Mouse (Mus musculus): ENCODE results near the gene Kcnj2. TPM values are rescaled to one million over a fixed set of nuclear protein-coding genes. Genes with fewer than 3 reads are reported as not detected.

Kcnj2 gene
- polyA plus RNA-seq (2014; fragmentation: Nextera tagmentation; extraction: Ambion mirVana): 1.2 and 1.4 TPM in 2 replicates

- 2% methylated on average over 18 of the region's 28 CpGs for WGBS
- Histone ChIP-seq H3K9me3 (ENCODE audit: control insufficient read depth, low read length) (no peaks in the 10 kb centered on the region), H3K27me3 (replicated peaks; ENCODE audit: control insufficient read depth, insufficient read depth, low read length) (no peaks in the 10 kb centered on the region), H3K27ac (replicated peaks; ENCODE audit: low read depth, low read length) (peak within 1 kb of the TSS; percentile 67), H3K36me3 (ENCODE audit: control insufficient read depth, insufficient read depth, low read length) (no peaks in the 10 kb centered on the region), H3K4me3 (ENCODE audit: low read depth, low read length) (peak within 1 kb of the TSS; percentile 55), H3K4me2 (ENCODE audit: low read depth, low read length) (peak within 1 kb of the TSS; percentile 88), H3K4me1 (ENCODE audit: control insufficient read depth, insufficient read depth, low read length) (0 out of 2 replicates have a peak, but pooled peaks cover 3% of the 10 kb centered on the region), H3K9ac (ENCODE audit: low read depth, low read length) (peak within 1 kb of the TSS; percentile 47)
- peak; percentile 97 for DNase-seq (ENCODE audit: low spot score)
- peak; percentile 98 for ATAC-seq (ENCODE audit: low read depth)
Observed at GRCm38 (mm10) chr11:111065635-111066298, at the start of gene Kcnj2. Gene Kcnj2 (plus strand): TSS chr11:111066164.

DNA sequence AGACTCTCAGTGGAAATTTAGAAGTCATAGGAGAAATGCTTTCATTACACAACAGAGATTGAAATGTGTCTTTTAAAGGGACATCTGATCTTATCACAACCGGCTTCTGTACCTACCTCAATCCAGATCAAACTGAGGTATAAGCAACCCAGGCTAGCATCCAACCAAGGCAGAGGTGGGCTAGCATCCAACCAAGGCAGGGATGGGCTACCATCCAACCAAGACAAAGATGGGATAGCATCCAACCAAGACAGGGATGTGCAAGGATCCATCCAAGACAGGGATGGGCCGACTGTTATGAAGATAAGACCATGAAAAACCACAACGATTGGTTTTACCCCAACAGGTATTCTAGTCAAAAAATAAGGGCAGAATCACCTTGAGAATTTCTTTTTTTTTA lies 49.8 kb upstream of the Kcnj2 start:
- Histone ChIP-seq H3K9me3 (ENCODE audit: control insufficient read depth, low read length) (no peaks in the 10 kb centered on the region), H3K27me3 (replicated peaks; ENCODE audit: control insufficient read depth, insufficient read depth, low read length) (no peaks in the 10 kb centered on the region), H3K4me1 (ENCODE audit: control insufficient read depth, insufficient read depth, low read length) (0 out of 2 replicates have a peak, but pooled peaks cover 2% of the 10 kb centered on the region), H3K9ac (ENCODE audit: low read depth, low read length) (no peak overlapping the region), H3K4me2 (ENCODE audit: low read depth, low read length) (no peak overlapping the region), H3K27ac (replicated peaks; ENCODE audit: low read depth, low read length) (no peak overlapping the region), H3K36me3 (ENCODE audit: control insufficient read depth, insufficient read depth, low read length) (no peaks in the 10 kb centered on the region), H3K4me3 (ENCODE audit: low read depth, low read length) (no peak overlapping the region)
- DNase-seq (ENCODE audit: low spot score) (no peak), ATAC-seq (ENCODE audit: low read depth) (no peak)
- WGBS: 84% methylated on average over 3 of the region's 3 CpGs

- H3K27me3 ChIP-seq (replicated peaks; ENCODE audit: control insufficient read depth, insufficient read depth, low read length): no peaks in the 10 kb centered on the region
- no peak overlapping the region for H3K4me2 ChIP-seq (ENCODE audit: low read depth, low read length)
- no peak overlapping the region for H3K9ac ChIP-seq (ENCODE audit: low read depth, low read length)
- ATAC-seq (ENCODE audit: low read depth) (no peak), DNase-seq (ENCODE audit: low spot score) (no peak)
- H3K27ac ChIP-seq (replicated peaks; ENCODE audit: low read depth, low read length): no peak overlapping the region
- no peaks in the 10 kb centered on the region for H3K4me1 ChIP-seq (ENCODE audit: control insufficient read depth, insufficient read depth, low read length)
- no peaks in the 10 kb centered on the region for H3K36me3 ChIP-seq (ENCODE audit: control insufficient read depth, insufficient read depth, low read length)
- no peak overlapping the region for H3K4me3 ChIP-seq (ENCODE audit: low read depth, low read length)
- no peaks in the 10 kb centered on the region for H3K9me3 ChIP-seq (ENCODE audit: control insufficient read depth, low read length)
- WGBS: 51% methylated on average over 2 of the region's 2 CpGs
Observed at GRCm38 (mm10) chr11:111020211-111020610, 45.8 kb upstream of the Kcnj2 start.

- peak; percentile 55 for DNase-seq (ENCODE audit: low spot score)
- H3K9ac ChIP-seq (ENCODE audit: low read depth, low read length): no peak overlapping the region
- no peaks in the 10 kb centered on the region for H3K9me3 ChIP-seq (ENCODE audit: control insufficient read depth, low read length)
- no peaks in the 10 kb centered on the region for H3K36me3 ChIP-seq (ENCODE audit: control insufficient read depth, insufficient read depth, low read length)
- H3K27ac ChIP-seq (replicated peaks; ENCODE audit: low read depth, low read length): no peak overlapping the region
- H3K4me1 ChIP-seq (ENCODE audit: control insufficient read depth, insufficient read depth, low read length): no peaks in the 10 kb centered on the region
- peak; percentile 44; the same call in 1 of the 2 replicates for ATAC-seq (ENCODE audit: low read depth)
- WGBS: 30% methylated on average over 8 of the region's 8 CpGs
- H3K4me3 ChIP-seq (ENCODE audit: low read depth, low read length): no peak overlapping the region
- H3K27me3 ChIP-seq (replicated peaks; ENCODE audit: control insufficient read depth, insufficient read depth, low read length): no peaks in the 10 kb centered on the region
- H3K4me2 ChIP-seq (ENCODE audit: low read depth, low read length): no peak overlapping the region
Observed at GRCm38 (mm10) chr11:111022681-111023281, 43.2 kb upstream of the Kcnj2 start.

DNA sequence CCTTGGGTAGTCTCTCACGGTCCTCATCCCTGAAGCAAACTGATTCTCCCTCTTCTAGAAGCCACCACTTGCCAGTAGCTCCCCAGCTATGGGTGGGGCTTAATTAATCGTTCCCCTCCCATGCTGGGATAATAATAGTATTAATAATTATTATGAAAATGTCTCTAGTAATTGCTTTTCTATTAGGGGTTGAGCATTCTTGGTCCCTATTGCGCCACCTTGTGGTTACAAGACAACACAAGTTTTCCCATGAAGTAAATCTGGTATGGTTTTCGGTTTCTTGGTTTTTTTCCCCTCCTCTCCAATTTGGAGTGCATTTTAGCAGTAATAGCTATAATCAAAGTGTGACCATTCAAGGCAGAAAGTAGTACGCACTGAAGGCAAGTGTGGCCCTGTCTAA lies 23.8 kb upstream of the Kcnj2 start:
- no peak for ATAC-seq (ENCODE audit: low read depth)
- H3K9ac ChIP-seq (ENCODE audit: low read depth, low read length): no peak overlapping the region
- peak; percentile 32 for DNase-seq (ENCODE audit: low spot score)

GRCm38 (mm10) chr11:111043298-111043697 lies 22.7 kb upstream of the Kcnj2 start:
- Histone ChIP-seq H3K4me2 (ENCODE audit: low read depth, low read length) (no peak overlapping the region), H3K27me3 (replicated peaks; ENCODE audit: control insufficient read depth, insufficient read depth, low read length) (no peaks in the 10 kb centered on the region), H3K4me1 (ENCODE audit: control insufficient read depth, insufficient read depth, low read length) (no peaks in the 10 kb centered on the region), H3K9me3 (ENCODE audit: control insufficient read depth, low read length) (no peaks in the 10 kb centered on the region), H3K4me3 (ENCODE audit: low read depth, low read length) (no peak overlapping the region), H3K27ac (replicated peaks; ENCODE audit: low read depth, low read length) (no peak overlapping the region), H3K36me3 (ENCODE audit: control insufficient read depth, insufficient read depth, low read length) (no peaks in the 10 kb centered on the region), H3K9ac (ENCODE audit: low read depth, low read length) (no peak overlapping the region)
- ATAC-seq (ENCODE audit: low read depth) (no peak), DNase-seq (ENCODE audit: low spot score) (no peak)
- WGBS: 91% methylated on average over 4 of the region's 4 CpGs

More for the DNA sequence above, 23.8 kb upstream of the Kcnj2 start:
- no peak overlapping the region for H3K4me2 ChIP-seq (ENCODE audit: low read depth, low read length)
- no peak overlapping the region for H3K27ac ChIP-seq (replicated peaks; ENCODE audit: low read depth, low read length)
- no peaks in the 10 kb centered on the region for H3K9me3 ChIP-seq (ENCODE audit: control insufficient read depth, low read length)
- no peak overlapping the region for H3K4me3 ChIP-seq (ENCODE audit: low read depth, low read length)
- no peaks in the 10 kb centered on the region for H3K36me3 ChIP-seq (ENCODE audit: control insufficient read depth, insufficient read depth, low read length)
- no peaks in the 10 kb centered on the region for H3K27me3 ChIP-seq (replicated peaks; ENCODE audit: control insufficient read depth, insufficient read depth, low read length)
- no peaks in the 10 kb centered on the region for H3K4me1 ChIP-seq (ENCODE audit: control insufficient read depth, insufficient read depth, low read length)
- 41% methylated on average over 5 of the region's 5 CpGs for WGBS

GRCm38 (mm10) chr11:111054252-111054651 lies 11.7 kb upstream of the Kcnj2 start:
- no peak for DNase-seq (ENCODE audit: low spot score)
- no peaks in the 10 kb centered on the region for H3K36me3 ChIP-seq (ENCODE audit: control insufficient read depth, insufficient read depth, low read length)
- no peaks in the 10 kb centered on the region for H3K27me3 ChIP-seq (replicated peaks; ENCODE audit: control insufficient read depth, insufficient read depth, low read length)
- no peak overlapping the region for H3K9ac ChIP-seq (ENCODE audit: low read depth, low read length)
- 77% methylated on average over 3 of the region's 3 CpGs for WGBS
- no peaks in the 10 kb centered on the region for H3K9me3 ChIP-seq (ENCODE audit: control insufficient read depth, low read length)
- ATAC-seq (ENCODE audit: low read depth): no peak
- H3K4me1 ChIP-seq (ENCODE audit: control insufficient read depth, insufficient read depth, low read length): no peaks in the 10 kb centered on the region
- H3K4me3 ChIP-seq (ENCODE audit: low read depth, low read length): no peak overlapping the region
- no peak overlapping the region for H3K4me2 ChIP-seq (ENCODE audit: low read depth, low read length)
- no peak overlapping the region for H3K27ac ChIP-seq (replicated peaks; ENCODE audit: low read depth, low read length)

GRCm38 (mm10) chr11:111054854-111055822 lies 10.8 kb upstream of the Kcnj2 start:
- Histone ChIP-seq H3K9me3 (ENCODE audit: control insufficient read depth, low read length) (no peaks in the 10 kb centered on the region), H3K27me3 (replicated peaks; ENCODE audit: control insufficient read depth, insufficient read depth, low read length) (no peaks in the 10 kb centered on the region), H3K36me3 (ENCODE audit: control insufficient read depth, insufficient read depth, low read length) (no peaks in the 10 kb centered on the region), H3K27ac (replicated peaks; ENCODE audit: low read depth, low read length) (no peak overlapping the region), H3K4me1 (ENCODE audit: control insufficient read depth, insufficient read depth, low read length) (no peaks in the 10 kb centered on the region), H3K4me3 (ENCODE audit: low read depth, low read length) (no peak overlapping the region), H3K9ac (ENCODE audit: low read depth, low read length) (no peak overlapping the region), H3K4me2 (ENCODE audit: low read depth, low read length) (no peak overlapping the region)
- DNase-seq (ENCODE audit: low spot score) (no peak), ATAC-seq (ENCODE audit: low read depth) (no peak)
- 91% methylated on average over 8 of the region's 8 CpGs for WGBS

All from embryonic facial prominence, embryonic 14.5 days (tissue).